Mouse (Mus musculus): ENCODE data around the gene Lrrtm3.

The Lrrtm3 gene

GRCm38 (mm10) chr10:64041218-64041617 is 48.9 kb downstream of the Lrrtm3 start:
- no peak for DNase-seq (ENCODE audit: low spot score)

- no peak for DNase-seq (ENCODE audit: low spot score)
Measured at GRCm38 (mm10) chr10:64039760-64040535, 50.1 kb downstream of the Lrrtm3 start.

- no peak for DNase-seq (ENCODE audit: low spot score)
Measured at GRCm38 (mm10) chr10:64030901-64031300, 59.2 kb downstream of the Lrrtm3 start.

- no peak for DNase-seq (ENCODE audit: low spot score)
Measured at GRCm38 (mm10) chr10:64023340-64023739, 66.7 kb downstream of the Lrrtm3 start.

GRCm38 (mm10) chr10:64020347-64020746 is 69.7 kb downstream of the Lrrtm3 start:
- DNase-seq (ENCODE audit: low spot score) = no peak

GRCm38 (mm10) chr10:64001996-64002395 is 88.1 kb downstream of the Lrrtm3 start:
- no peak for DNase-seq (ENCODE audit: low spot score)

- DNase-seq (ENCODE audit: low spot score) = no peak
Measured at GRCm38 (mm10) chr10:64001531-64001930, 88.5 kb downstream of the Lrrtm3 start.

- DNase-seq (ENCODE audit: low spot score) = no peak
Measured at GRCm38 (mm10) chr10:63994251-63994650, 95.8 kb downstream of the Lrrtm3 start.

GRCm38 (mm10) chr10:63985576-63985975 is 104.5 kb downstream of the Lrrtm3 start:
- DNase-seq (ENCODE audit: low spot score) = no peak

GRCm38 (mm10) chr10:63979410-63979809 is 110.7 kb downstream of the Lrrtm3 start:
- DNase-seq (ENCODE audit: low spot score) = no peak

GRCm38 (mm10) chr10:63978969-63979368 is 111.1 kb downstream of the Lrrtm3 start:
- DNase-seq (ENCODE audit: low spot score) = no peak

GRCm38 (mm10) chr10:63978535-63978934 is 111.5 kb downstream of the Lrrtm3 start:
- DNase-seq (ENCODE audit: low spot score) = no peak

- no peak for DNase-seq (ENCODE audit: low spot score)
Measured at GRCm38 (mm10) chr10:63978101-63978500, 112.0 kb downstream of the Lrrtm3 start.

GRCm38 (mm10) chr10:63972300-63972699 is 117.8 kb downstream of the Lrrtm3 start:
- no peak for DNase-seq (ENCODE audit: low spot score)

- DNase-seq (ENCODE audit: low spot score) = no peak
Measured at GRCm38 (mm10) chr10:63954308-63954930, 135.7 kb downstream of the Lrrtm3 start.

- no peak for DNase-seq (ENCODE audit: low spot score)
Measured at GRCm38 (mm10) chr10:63951481-63951880, 138.6 kb downstream of the Lrrtm3 start.

GRCm38 (mm10) chr10:63950867-63951266 is 139.2 kb downstream of the Lrrtm3 start:
- no peak for DNase-seq (ENCODE audit: low spot score)

- no peak for DNase-seq (ENCODE audit: low spot score)
Measured at GRCm38 (mm10) chr10:63947266-63947665, 142.8 kb downstream of the Lrrtm3 start.

GRCm38 (mm10) chr10:63945534-63945933 is 144.5 kb downstream of the Lrrtm3 start:
- no peak for DNase-seq (ENCODE audit: low spot score)

- DNase-seq (ENCODE audit: low spot score) = no peak
Measured at GRCm38 (mm10) chr10:63933946-63934345, 156.1 kb downstream of the Lrrtm3 start.

GRCm38 (mm10) chr10:63927334-63927733 is 162.7 kb downstream of the Lrrtm3 start, which contains the start of gene Gm10118:
Gene Gm10118 (minus strand): TSS chr10:63927434.
- DNase-seq (ENCODE audit: low spot score) = no peak

- DNase-seq (ENCODE audit: low spot score) = no peak
Measured at GRCm38 (mm10) chr10:63908878-63909277, 181.2 kb downstream of the Lrrtm3 start.

- no peak for DNase-seq (ENCODE audit: low spot score)
Measured at GRCm38 (mm10) chr10:63899891-63900290, 190.2 kb downstream of the Lrrtm3 start.

Measured in ovary, postnatal 36 days (tissue).